Mouse (Mus musculus) limb, embryonic 11.5 days (tissue): ENCODE measurements around the gene Cox19. TPM values are rescaled to one million over a fixed set of nuclear protein-coding genes. Genes with fewer than 3 reads are reported as not detected.
"Not testable (repeated sequence)": the region's sequence is repeated elsewhere in the genome, so short reads cannot be mapped to it uniquely, and the experiment has no call there.

Experiments
- ATAC-seq: fragments of 200-750 bp; cut with Nextera tagmentation; 2 replicates; pipeline ENCODE4 v1.8.0; 2017; ENCODE audit warnings: low read depth; ENCODE audit not compliant: insufficient number of reproducible peaks, low FRiP score, low TSS enrichment
- DNase-seq: peaks from one replicate; pipeline ENCODE4 v3.0.0-alpha.2; 2015; ENCODE audit warnings: low spot score
- H3K27ac ChIP-seq: fragments of 300-500 bp; sonication (generic); replicated peaks from 2 replicates; pipeline ENCODE4 v1.5.1; 2014; ENCODE audit warnings: low read depth, mild to moderate bottlenecking, low read length
- H3K27me3 ChIP-seq: fragments of 300-500 bp; sonication (generic); 2 replicates; pipeline ENCODE4 v1.6.1; 2014; ENCODE audit warnings: mild to moderate bottlenecking, low read length, mixed read lengths; ENCODE audit not compliant: control insufficient read depth, insufficient read depth
- H3K36me3 ChIP-seq: fragments of 300-500 bp; sonication (generic); 2 replicates; pipeline ENCODE4 v1.6.1; 2014; ENCODE audit warnings: mild to moderate bottlenecking, low read length, moderate library complexity, mixed read lengths; ENCODE audit not compliant: control insufficient read depth, insufficient read depth
- H3K4me1 ChIP-seq: fragments of 300-500 bp; sonication (generic); 2 replicates; pipeline ENCODE4 v1.6.1; 2014; ENCODE audit warnings: low read length, mixed read lengths; ENCODE audit not compliant: control insufficient read depth, insufficient read depth
- H3K4me2 ChIP-seq: fragments of 300-500 bp; sonication (generic); 2 replicates; pipeline ENCODE4 v1.6.1; 2014; ENCODE audit warnings: low read depth, mild to moderate bottlenecking, moderate library complexity; ENCODE audit not compliant: severe bottlenecking
- H3K4me3 ChIP-seq: fragments of 300-500 bp; sonication (generic); 2 replicates; pipeline ENCODE4 v1.5.1; 2014; ENCODE audit warnings: low read depth, low read length
- H3K9ac ChIP-seq: fragments of 300-500 bp; sonication (generic); 2 replicates; pipeline ENCODE4 v1.6.1; 2014; ENCODE audit warnings: mild to moderate bottlenecking, low read length
- H3K9me3 ChIP-seq: fragments of 300-500 bp; sonication (generic); 2 replicates; pipeline ENCODE4 v1.6.1; 2016; ENCODE audit warnings: low read length; ENCODE audit not compliant: control insufficient read depth
- WGBS: fragments of 180-500 bp; shearing (Covaris S2); extraction: QIAGEN DNeasy Blood & Tissue Kit; methylation state at CpG from one replicate; pipeline ENCODE4 v1.1.7; 2014; 5-methylcytosine and 5-hydroxymethylcytosine counted together
- polyA plus RNA-seq: library from polyadenylated mRNA; unstranded; fragments of >200 nt; fragmentation: Nextera tagmentation; extraction: Ambion mirVana; gene quantifications from 2 replicates; pipeline ENCODE4 v1.2.1, GENCODE M21; 2014

The Cox19 gene
- polyA plus RNA-seq, 1 experiment from 2014 or later: 120 TPM

DNA sequence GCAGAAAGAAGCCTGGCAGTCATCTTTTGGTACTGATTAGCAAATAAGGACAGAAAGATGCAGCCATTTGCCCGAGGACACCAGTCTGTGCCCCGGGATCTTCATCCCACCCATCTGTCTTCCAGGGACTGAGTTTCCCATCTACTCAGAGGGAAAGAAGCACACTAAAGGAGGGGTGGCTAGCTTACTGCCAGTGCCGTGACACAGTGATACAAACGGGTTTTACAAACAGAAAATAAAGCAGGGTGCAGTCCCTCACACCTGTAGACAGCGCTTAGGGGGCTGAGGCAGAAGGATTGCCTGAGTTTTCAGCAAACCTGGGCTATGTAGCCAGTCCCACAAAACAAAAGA, 5.9 kb downstream of the Cox19 start:
- Histone ChIP-seq H3K9me3 (no peaks in the 10 kb centered on the region), H3K4me1 (peaks cover 9% of the 10 kb centered on the region), H3K27ac (no peak overlapping the region), H3K9ac (no peak overlapping the region), H3K36me3 (peaks cover 9% of the 10 kb centered on the region; the same call in 1 of the 2 replicates), H3K27me3 (no peaks in the 10 kb centered on the region), H3K4me3 (peak overlapping the region; percentile 93), H3K4me2 (peak overlapping the region; percentile 34)
- 9% methylated on average over 5 of the region's 5 CpGs for WGBS
- 0 out of 2 replicates have a peak, but pooled peaks have one; percentile 28 for ATAC-seq
- DNase-seq: no peak

DNA sequence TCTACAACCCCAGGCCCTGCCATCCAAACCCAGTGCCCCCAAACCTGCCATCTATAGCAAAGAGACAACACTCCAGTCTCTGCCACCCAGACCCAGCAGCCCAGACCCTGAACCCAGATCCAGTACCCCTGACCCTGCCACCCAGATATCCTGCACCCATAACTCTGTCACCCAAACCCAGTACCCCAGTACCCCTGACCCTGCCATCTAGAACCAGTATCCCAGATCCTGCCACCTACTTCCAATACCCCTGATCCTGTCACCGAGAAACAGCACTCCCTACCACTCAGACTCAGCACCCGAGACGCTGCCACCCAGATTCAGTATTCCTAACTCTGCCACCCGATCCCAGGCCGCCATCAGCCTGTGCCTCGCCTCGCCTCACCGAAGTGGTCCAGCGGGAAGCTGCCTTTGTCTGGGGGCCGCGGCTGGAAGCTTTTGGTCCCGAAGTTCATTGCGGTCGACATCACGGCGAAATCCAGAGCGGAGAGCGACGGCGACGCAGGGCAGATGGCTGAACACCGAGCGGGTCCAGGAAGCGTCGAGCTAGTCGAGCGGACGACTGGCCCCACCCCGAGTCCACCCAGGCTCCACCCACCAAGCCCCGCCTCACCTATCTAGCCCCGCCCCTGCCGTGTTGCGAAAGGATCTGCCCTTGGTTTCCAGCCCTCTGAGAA, 6.4 kb downstream of the Cox19 start:
- H3K27me3 ChIP-seq: no peaks in the 10 kb centered on the region
- H3K27ac ChIP-seq: peak overlapping the region; percentile 47; the same call in 1 of the 2 replicates
- under 1% methylated on average over 32 of the region's 33 CpGs for WGBS
- peak overlapping the region; percentile 97 for H3K4me2 ChIP-seq
- peaks cover 10% of the 10 kb centered on the region; the same call in 1 of the 2 replicates for H3K36me3 ChIP-seq
- H3K4me3 ChIP-seq: peak overlapping the region; percentile 93
- H3K4me1 ChIP-seq: peaks cover 9% of the 10 kb centered on the region
- H3K9me3 ChIP-seq: no peaks in the 10 kb centered on the region
- DNase-seq: peak; percentile 97
- ATAC-seq: peak; percentile 81; the same call in 1 of the 2 replicates
- H3K9ac ChIP-seq: peak overlapping the region; percentile 84

DNA sequence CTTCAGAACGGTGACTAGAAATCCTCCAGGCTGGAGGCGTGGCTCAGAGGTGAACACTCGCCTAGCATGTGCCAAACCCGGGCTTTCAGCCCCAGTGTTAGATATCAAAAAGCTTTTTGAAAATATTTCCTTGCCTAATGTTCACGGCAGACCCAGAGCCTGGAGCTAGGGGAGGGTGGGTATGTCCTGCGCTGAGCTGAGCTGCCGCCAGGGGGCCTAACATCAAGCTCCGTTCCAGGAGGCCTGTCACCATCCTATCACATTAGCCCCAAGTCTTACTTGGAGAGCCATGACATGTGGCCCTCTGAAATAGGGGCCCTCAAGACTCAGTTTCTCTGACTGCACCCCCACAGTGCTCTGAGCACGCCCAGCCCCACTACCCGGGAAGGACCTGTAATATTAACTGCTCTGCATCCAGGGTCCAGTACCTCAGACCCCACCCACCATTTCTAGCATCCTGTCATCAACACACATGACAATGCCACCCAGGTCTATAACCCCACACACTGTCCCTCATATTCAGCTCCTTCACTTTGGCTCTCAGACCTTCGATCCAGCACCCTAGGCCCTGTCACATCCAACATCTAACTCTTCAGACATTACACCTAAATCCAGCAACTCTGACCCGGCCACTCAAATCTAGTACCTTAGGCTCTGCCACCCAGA, 7.1 kb downstream of the Cox19 start:
- Histone ChIP-seq H3K9me3 (no peaks in the 10 kb centered on the region), H3K36me3 (peaks cover 13% of the 10 kb centered on the region; the same call in 1 of the 2 replicates), H3K9ac (peak overlapping the region; percentile 84), H3K4me3 (peak overlapping the region; percentile 93), H3K4me1 (peaks cover 9% of the 10 kb centered on the region), H3K27me3 (no peaks in the 10 kb centered on the region), H3K4me2 (peak overlapping the region; percentile 97), H3K27ac (no peak overlapping the region; the same call in 1 of the 2 replicates)
- ATAC-seq: peak; percentile 73
- 6% methylated on average over 12 of the region's 12 CpGs for WGBS
- DNase-seq: peak; percentile 87

DNA sequence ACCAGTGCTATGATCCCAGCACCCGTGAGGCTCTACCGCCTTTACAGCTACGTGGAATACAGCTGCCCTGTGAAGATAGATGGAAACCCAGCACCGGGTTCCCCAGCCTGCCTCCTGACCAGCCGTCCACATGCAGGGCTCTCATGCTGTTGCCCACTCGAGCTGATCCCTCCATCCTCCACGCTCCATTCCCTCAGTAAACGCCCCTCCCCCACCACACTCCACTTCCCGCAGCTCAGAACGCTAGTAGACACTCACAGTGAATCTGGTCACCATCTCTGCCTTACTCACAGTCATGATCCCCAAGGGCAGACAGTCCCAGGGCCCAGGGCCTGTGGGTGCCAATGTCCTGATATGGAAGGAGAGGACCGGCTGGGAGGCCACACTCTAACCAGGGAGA, 12.3 kb downstream of the Cox19 start:
- Histone ChIP-seq H3K36me3 (peaks cover 27% of the 10 kb centered on the region; the same call in 1 of the 2 replicates), H3K27ac (no peak overlapping the region), H3K27me3 (no peaks in the 10 kb centered on the region), H3K4me3 (no peak overlapping the region), H3K9me3 (no peaks in the 10 kb centered on the region), H3K4me2 (no peak overlapping the region), H3K4me1 (peaks cover 6% of the 10 kb centered on the region), H3K9ac (no peak overlapping the region)
- ATAC-seq: no peak
- no peak for DNase-seq
- 89% methylated on average over 11 of the region's 11 CpGs for WGBS

DNA sequence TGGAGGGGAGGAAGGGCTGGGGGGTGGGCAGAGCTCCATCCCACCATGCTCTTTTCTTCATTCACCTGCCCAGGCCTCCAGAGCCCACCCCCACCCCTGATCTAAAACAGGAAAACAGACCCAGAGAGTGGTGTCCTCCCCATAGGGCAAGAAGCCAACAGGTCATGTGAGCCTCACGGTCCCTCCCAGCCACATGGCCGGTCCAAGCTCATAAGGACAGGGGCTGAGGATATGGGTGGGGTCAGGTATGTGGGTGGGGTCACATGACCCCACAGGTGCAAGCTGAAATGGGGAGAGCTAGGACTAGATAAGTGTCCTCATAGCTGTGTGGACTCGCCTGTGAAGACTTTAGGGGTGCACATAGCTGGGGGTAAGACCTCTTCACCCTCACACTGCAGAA, 12.8 kb downstream of the Cox19 start:
- no peaks in the 10 kb centered on the region for H3K9me3 ChIP-seq

DNA sequence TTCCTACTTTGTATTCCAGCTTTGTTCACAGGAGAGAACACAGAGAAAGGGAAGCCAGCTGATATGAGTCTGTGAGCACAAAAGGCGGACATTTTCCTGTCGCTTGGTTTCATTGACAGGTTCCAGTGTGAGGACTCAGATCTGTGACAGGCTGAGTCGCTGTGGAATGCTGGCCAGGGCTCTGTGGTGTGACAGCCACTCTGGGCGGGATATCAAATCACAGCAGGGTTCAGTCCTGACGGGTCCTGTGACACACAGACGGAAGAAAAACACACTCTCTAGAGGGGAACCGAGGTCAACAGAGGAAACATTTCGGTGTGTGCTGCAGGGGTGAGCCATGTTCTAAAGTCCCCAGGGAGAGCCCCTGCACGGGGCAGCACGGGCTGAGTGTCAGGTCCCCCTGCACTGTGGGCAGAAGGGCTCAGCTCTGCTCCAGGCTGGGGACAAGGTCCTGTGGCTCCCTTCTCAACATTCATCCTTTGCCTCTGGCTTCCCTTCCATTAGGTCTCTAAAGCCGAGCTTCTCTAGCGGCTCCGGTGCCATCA, 13.3 kb downstream of the Cox19 start:
- Histone ChIP-seq H3K27me3 (no peaks in the 10 kb centered on the region), H3K36me3 (peaks cover 27% of the 10 kb centered on the region; the same call in 1 of the 2 replicates), H3K4me1 (no peaks in the 10 kb centered on the region), H3K4me2 (no peak overlapping the region), H3K9me3 (no peaks in the 10 kb centered on the region), H3K27ac (no peak overlapping the region), H3K9ac (no peak overlapping the region), H3K4me3 (no peak overlapping the region)
- ATAC-seq: no peak
- DNase-seq: no peak
- 87% methylated on average over 13 of the region's 13 CpGs for WGBS

More for the DNA sequence above, 12.8 kb downstream of the Cox19 start:
- H3K27me3 ChIP-seq: no peaks in the 10 kb centered on the region
- peaks cover 27% of the 10 kb centered on the region; the same call in 1 of the 2 replicates for H3K36me3 ChIP-seq
- H3K4me1 ChIP-seq: peaks cover 1% of the 10 kb centered on the region
- WGBS: 83% methylated on average over 3 of the region's 3 CpGs
- no peak overlapping the region for H3K4me3 ChIP-seq
- ATAC-seq (no peak), DNase-seq (no peak)
- no peak overlapping the region for H3K27ac ChIP-seq
- H3K9ac ChIP-seq: no peak overlapping the region
- no peak overlapping the region for H3K4me2 ChIP-seq

DNA sequence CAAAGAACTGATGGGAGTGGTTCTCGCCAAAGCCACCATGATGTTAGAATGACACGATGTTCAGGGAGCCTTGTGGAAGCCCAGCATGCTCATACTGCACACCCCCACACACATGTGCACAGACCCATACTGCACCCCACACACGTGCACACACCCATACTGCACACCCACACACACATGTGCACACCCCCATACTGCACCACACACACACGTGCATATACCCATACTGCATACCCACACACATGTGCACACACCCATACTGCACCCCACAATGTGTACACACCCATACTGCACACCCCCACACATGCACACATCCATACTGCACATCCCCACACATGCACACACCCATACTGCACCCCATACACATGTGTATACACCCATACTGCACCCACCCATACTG, 15.6 kb downstream of the Cox19 start:
- peaks cover 19% of the 10 kb centered on the region; the same call in 1 of the 2 replicates for H3K36me3 ChIP-seq

DNA sequence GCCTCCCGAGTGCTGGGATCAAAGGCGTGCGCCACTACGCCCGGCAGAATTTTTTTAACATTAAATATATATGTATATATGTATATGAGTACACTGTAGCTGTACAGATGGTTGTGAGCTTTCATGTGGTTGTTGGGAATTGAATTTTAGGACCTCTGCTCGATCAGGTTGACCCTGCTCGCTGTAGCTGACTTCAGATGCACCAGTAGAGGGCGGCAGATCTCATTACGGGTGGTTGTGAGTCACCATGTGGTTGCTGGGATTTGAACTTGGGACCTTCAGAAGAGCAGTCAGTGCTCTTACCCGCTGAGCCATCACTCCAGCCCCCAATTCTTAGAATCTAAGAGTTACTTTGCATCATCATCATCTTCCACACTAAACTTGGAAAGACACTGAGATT, 16.8 kb downstream of the Cox19 start:
- not testable (repeated sequence) for H3K27me3 ChIP-seq, H3K9me3 ChIP-seq, H3K4me3 ChIP-seq, DNase-seq, ATAC-seq, H3K4me2 ChIP-seq, H3K9ac ChIP-seq, H3K4me1 ChIP-seq, H3K27ac ChIP-seq
- peaks cover 16% of the 10 kb centered on the region; the same call in 1 of the 2 replicates for H3K36me3 ChIP-seq
- WGBS: 84% methylated on average over 10 of the region's 10 CpGs

More for the DNA sequence above, 15.6 kb downstream of the Cox19 start:
- DNase-seq (no peak), ATAC-seq (no peak; the same call in 1 of the 2 replicates)
- no peak overlapping the region for H3K4me2 ChIP-seq
- H3K4me1 ChIP-seq: no peaks in the 10 kb centered on the region
- no peaks in the 10 kb centered on the region for H3K9me3 ChIP-seq
- no peak overlapping the region for H3K4me3 ChIP-seq
- H3K9ac ChIP-seq: no peak overlapping the region
- no peaks in the 10 kb centered on the region for H3K27me3 ChIP-seq
- H3K27ac ChIP-seq: no peak overlapping the region
- 97% methylated on average over 4 of the region's 4 CpGs for WGBS
